Mouse (Mus musculus) lung, adult 2 months (tissue): ENCODE measurements around the gene Evi2a. TPM values are rescaled to one million over a fixed set of nuclear protein-coding genes. Genes with fewer than 3 reads are reported as not detected.

ENCODE experiments used
- DNase-seq: peaks from one replicate; pipeline ENCODE4 v3.0.0; 2022
- H3K4me1 ChIP-seq: fragments of 200-500 bp; 2 replicates; pipeline ENCODE4 v1.6.1; 2011; ENCODE audit warnings: low read length; ENCODE audit not compliant: control insufficient read depth, insufficient read depth
- H3K4me3 ChIP-seq: fragments of 200-500 bp; replicated peaks from 2 replicates; pipeline ENCODE3; 2011; ENCODE audit warnings: low read depth, mild to moderate bottlenecking, control low read depth, low read length; ENCODE audit errors: extremely low read depth
- CTCF ChIP-seq: fragments of 200-500 bp; IDR thresholded peaks from 2 replicates; pipeline ENCODE4 v1.5.1; 2011; ENCODE audit warnings: mild to moderate bottlenecking, low read length, control low read depth; ENCODE audit not compliant: insufficient read depth
- POLR2A ChIP-seq: fragments of 200-500 bp; IDR thresholded peaks from 2 replicates; pipeline ENCODE4 v1.6.1; 2011; ENCODE audit warnings: low read depth, mild to moderate bottlenecking, control low read depth, low read length, borderline replicate concordance; ENCODE audit errors: extremely low read depth
- WGBS: fragments of 180-500 bp; shearing (Covaris S2); methylation state at CpG from one replicate; pipeline ENCODE4 v1.1.7; 2018; 5-methylcytosine and 5-hydroxymethylcytosine counted together
- polyA plus RNA-seq: library from polyadenylated mRNA; depleted of rRNA; stranded (reverse); fragments of >200 nt; gene quantifications from 2 replicates; pipeline ENCODE4 v1.2.3, GENCODE M21; 2012

The Evi2a gene
- polyA plus RNA-seq, 1 experiment = 14.0 TPM

GRCm38 (mm10) chr11:79536293-79536692 is 5.9 kb upstream of the Evi2a start:
- Histone ChIP-seq H3K4me3 (no peak overlapping the region), H3K4me1 (peaks cover 3% of the 10 kb centered on the region; the same call in 1 of the 2 replicates)
- no peak for DNase-seq
- TF ChIP-seq CTCF (no peak), POLR2A (no peak)
- WGBS = 88% methylated on average over 3 of the region's 3 CpGs

GRCm38 (mm10) chr11:79535554-79535953 is 5.1 kb upstream of the Evi2a start:
- H3K4me3 ChIP-seq = no peak overlapping the region
- TF ChIP-seq CTCF (no peak), POLR2A (no peak)
- WGBS = 77% methylated on average over 4 of the region's 4 CpGs
- peaks cover 3% of the 10 kb centered on the region; the same call in 1 of the 2 replicates for H3K4me1 ChIP-seq
- DNase-seq = no peak

- no peak for DNase-seq
Measured at GRCm38 (mm10) chr11:79533950-79534690, 3.7 kb upstream of the Evi2a start.

GRCm38 (mm10) chr11:79533311-79533710 is 2.9 kb upstream of the Evi2a start:
- no peak overlapping the region for H3K4me3 ChIP-seq
- H3K4me1 ChIP-seq = peaks cover 3% of the 10 kb centered on the region; the same call in 1 of the 2 replicates
- TF ChIP-seq CTCF = no peak
- TF ChIP-seq POLR2A = no peak
- WGBS = 78% methylated on average over 6 of the region's 6 CpGs
- no peak for DNase-seq

More at GRCm38 (mm10) chr11:79533950-79534690, 3.7 kb upstream of the Evi2a start:
- no peak for TF ChIP-seq CTCF
- no peak for TF ChIP-seq POLR2A
- WGBS = 51% methylated on average over 8 of the region's 8 CpGs
- no peak overlapping the region for H3K4me3 ChIP-seq
- peaks cover 3% of the 10 kb centered on the region; the same call in 1 of the 2 replicates for H3K4me1 ChIP-seq

GRCm38 (mm10) chr11:79531485-79531884 is 1.1 kb upstream of the Evi2a start:
- 92% methylated on average over 4 of the region's 4 CpGs for WGBS
- Histone ChIP-seq H3K4me1 (peaks cover 5% of the 10 kb centered on the region; the same call in 1 of the 2 replicates), H3K4me3 (no peak overlapping the region)
- no peak for DNase-seq
- TF ChIP-seq POLR2A (no peak), CTCF (no peak)

GRCm38 (mm10) chr11:79530774-79531173 is 365 bp upstream of the Evi2a start:
- DNase-seq = no peak
- TF ChIP-seq POLR2A (no peak), CTCF (no peak)
- WGBS = 78% methylated on average over 11 of the region's 11 CpGs
- Histone ChIP-seq H3K4me3 (no peak overlapping the region), H3K4me1 (peaks cover 5% of the 10 kb centered on the region; the same call in 1 of the 2 replicates)

- DNase-seq = no peak
- Histone ChIP-seq H3K4me1 (peaks cover 5% of the 10 kb centered on the region; the same call in 1 of the 2 replicates), H3K4me3 (peak overlapping the region; percentile 24)
- 61% methylated on average over 2 of the region's 2 CpGs for WGBS
- TF ChIP-seq POLR2A = no peak
- TF ChIP-seq CTCF = no peak
Measured at GRCm38 (mm10) chr11:79529736-79530135, 673 bp downstream of the Evi2a start.

- TF ChIP-seq POLR2A (no peak), CTCF (no peak)
- H3K4me3 ChIP-seq = no peak overlapping the region
- 93% methylated on average over 6 of the region's 6 CpGs for WGBS
Measured at GRCm38 (mm10) chr11:79529226-79529625, 1.2 kb downstream of the Evi2a start.

GRCm38 (mm10) chr11:79528601-79529000 is 1.8 kb downstream of the Evi2a start:
- Histone ChIP-seq H3K4me3 (no peak overlapping the region), H3K4me1 (peaks cover 2% of the 10 kb centered on the region; the same call in 1 of the 2 replicates)
- TF ChIP-seq CTCF = no peak
- TF ChIP-seq POLR2A = no peak
- 80% methylated on average over 3 of the region's 3 CpGs for WGBS
- no peak for DNase-seq

More at GRCm38 (mm10) chr11:79529226-79529625, 1.2 kb downstream of the Evi2a start:
- DNase-seq = no peak
- H3K4me1 ChIP-seq = peaks cover 5% of the 10 kb centered on the region; the same call in 1 of the 2 replicates
